Mouse (Mus musculus) liver, adult 2 months (tissue): ENCODE data around the gene Vill.

Source experiments
- CTCF ChIP-seq: fragments of 200-500 bp; IDR thresholded peaks from 2 replicates; pipeline ENCODE4 v1.5.1; 2011; ENCODE audit warnings: low read depth, low read length, control low read depth
- POLR2A ChIP-seq: fragments of 200-500 bp; IDR thresholded peaks from 2 replicates; pipeline ENCODE4 v1.6.1; 2011; ENCODE audit warnings: low read length, control low read depth; ENCODE audit not compliant: insufficient read depth; ENCODE audit errors: extremely low read depth

DNA sequence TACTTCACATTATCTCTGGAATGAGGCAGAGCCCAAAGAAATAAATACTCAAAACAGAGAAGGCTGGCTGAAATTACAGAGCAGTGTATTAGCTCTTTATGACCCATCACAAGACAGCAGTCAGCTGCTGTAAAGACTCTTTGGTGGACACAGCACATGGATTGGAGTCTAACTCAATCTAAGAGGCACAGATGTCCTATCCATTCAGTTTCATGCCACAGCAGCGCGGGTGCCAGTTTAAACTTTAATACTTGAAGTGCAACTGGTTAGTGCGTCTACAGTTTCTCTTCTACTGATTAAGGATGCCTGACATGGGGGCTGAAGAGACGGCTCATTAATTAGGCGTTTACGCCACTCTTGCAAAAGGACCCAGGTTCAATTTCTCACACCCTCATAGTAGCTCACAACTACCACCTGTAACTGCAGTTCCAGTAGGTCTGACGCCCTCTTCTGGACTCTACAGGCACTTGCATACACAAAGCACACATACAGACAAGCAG, 26.7 kb upstream of the Vill start:
- TF ChIP-seq CTCF, result no peak
- no peak for TF ChIP-seq POLR2A
